In genomic region chr19:34992969-34993527, GRCm38 (mm10) we compare ENCODE assay signal across 8 mouse cellular contexts.
DNase-seq lines count a peak whose midpoint lies in the region; ATAC-seq lines count a peak whose summit lies in the region.

No protein-coding gene starts in this region.

- no peak overlapping the region for H3K9ac ChIP-seq in embryonic facial prominence, embryonic 11.5 days (replicated peaks; ENCODE audit: low read length)
- H3K9ac ChIP-seq in neural tube, embryonic 13.5 days = no peak overlapping the region

- H3K36me3 ChIP-seq in embryonic facial prominence, embryonic 11.5 days (replicated peaks; ENCODE audit: control insufficient read depth, insufficient read depth, low read depth, low read length) = no peaks in the 10 kb centered on the region
- H3K36me3 ChIP-seq in neural tube, embryonic 13.5 days = no peaks in the 10 kb centered on the region

- no peaks in the 10 kb centered on the region for H3K9me3 ChIP-seq in embryonic facial prominence, embryonic 11.5 days (replicated peaks; ENCODE audit: control insufficient read depth, low read length)
- no peaks in the 10 kb centered on the region for H3K9me3 ChIP-seq in neural tube, embryonic 13.5 days

- intact Hi-C loops in left cerebral cortex, postnatal 14 days (cut with DNase I) = loop anchor here (1.0 to 10.0 kb wide), 3 partner anchors 132 to 1090 kb away; partner anchors contain the start of gene Rpp30

- H3K4me1 ChIP-seq in embryonic facial prominence, embryonic 11.5 days (ENCODE audit: control insufficient read depth, insufficient read depth, low read length) = no peaks in the 10 kb centered on the region
- H3K4me1 ChIP-seq in neural tube, embryonic 13.5 days (replicated peaks) = no peaks in the 10 kb centered on the region

- H3K27me3 ChIP-seq in embryonic facial prominence, embryonic 11.5 days (ENCODE audit: control insufficient read depth, insufficient read depth, low read length) = no peaks in the 10 kb centered on the region
- no peaks in the 10 kb centered on the region for H3K27me3 ChIP-seq in neural tube, embryonic 13.5 days

- no peak overlapping the region for H3K4me3 ChIP-seq in embryonic facial prominence, embryonic 11.5 days (ENCODE audit: low read depth, low read length)
- H3K4me3 ChIP-seq in neural tube, embryonic 13.5 days = no peak overlapping the region

- no peak overlapping the region for H3K27ac ChIP-seq in embryonic facial prominence, embryonic 11.5 days (replicated peaks; ENCODE audit: low read depth, low read length)
- H3K27ac ChIP-seq in neural tube, embryonic 13.5 days (replicated peaks) = no peak overlapping the region

- ATAC-seq in embryonic facial prominence, embryonic 11.5 days (replicated peaks; ENCODE audit: insufficient number of reproducible peaks, low FRiP score, low TSS enrichment, low read depth) = no peak
- peak; percentile 77 for ATAC-seq in neural tube, embryonic 13.5 days (ENCODE audit: low read depth)

- 39% methylated on average over 1 of the region's 1 CpGs for WGBS in embryonic facial prominence, embryonic 11.5 days
- 11% methylated on average over 1 of the region's 1 CpGs for WGBS in neural tube, embryonic 13.5 days

- peak; percentile 31 for DNase-seq in ovary, postnatal 14 days (ENCODE audit: low spot score)
- DNase-seq in ovary, postnatal 36 days (ENCODE audit: low spot score) = no peak
- peak; percentile 12 for DNase-seq in adrenal gland, postnatal 25 days
- DNase-seq in embryonic facial prominence, embryonic 11.5 days (ENCODE audit: low spot score) = peak; percentile 79
- peak; percentile 36 for DNase-seq in induced T-regulatory cell, adult 2 months (ENCODE audit: low read depth)
- DNase-seq in left cerebral cortex, postnatal 14 days (ENCODE audit: low spot score in 2 of 2) = peak; percentile 74 to 79
- DNase-seq in urinary bladder, postnatal 36 days (ENCODE audit: low spot score in 2 of 2) = no peak

- no peak overlapping the region for H3K4me2 ChIP-seq in embryonic facial prominence, embryonic 11.5 days (ENCODE audit: low read depth, low read length)
- H3K4me2 ChIP-seq in neural tube, embryonic 13.5 days = no peak overlapping the region

Comparison
In these comparisons a context has a peak if more than half of its experiments do, and no peak if none do; other contexts are left out.
1. DNase-seq: peak in ovary, postnatal 14 days (single experiment), adrenal gland, postnatal 25 days (single experiment), embryonic facial prominence, embryonic 11.5 days (single experiment), induced T-regulatory cell, adult 2 months (single experiment) and left cerebral cortex, postnatal 14 days (2 of 2); none in ovary, postnatal 36 days (single experiment) and urinary bladder, postnatal 36 days (0 of 2).